Mouse (Mus musculus): ENCODE data around the gene Arhgap31. TPM values are rescaled to one million over a fixed set of nuclear protein-coding genes. Genes with fewer than 3 reads are reported as not detected.

Gene Arhgap31
- polyA plus RNA-seq (2016; fragmentation: Nextera tagmentation; extraction: Ambion mirVana): 14.3 and 16.5 TPM in 2 replicates

DNA sequence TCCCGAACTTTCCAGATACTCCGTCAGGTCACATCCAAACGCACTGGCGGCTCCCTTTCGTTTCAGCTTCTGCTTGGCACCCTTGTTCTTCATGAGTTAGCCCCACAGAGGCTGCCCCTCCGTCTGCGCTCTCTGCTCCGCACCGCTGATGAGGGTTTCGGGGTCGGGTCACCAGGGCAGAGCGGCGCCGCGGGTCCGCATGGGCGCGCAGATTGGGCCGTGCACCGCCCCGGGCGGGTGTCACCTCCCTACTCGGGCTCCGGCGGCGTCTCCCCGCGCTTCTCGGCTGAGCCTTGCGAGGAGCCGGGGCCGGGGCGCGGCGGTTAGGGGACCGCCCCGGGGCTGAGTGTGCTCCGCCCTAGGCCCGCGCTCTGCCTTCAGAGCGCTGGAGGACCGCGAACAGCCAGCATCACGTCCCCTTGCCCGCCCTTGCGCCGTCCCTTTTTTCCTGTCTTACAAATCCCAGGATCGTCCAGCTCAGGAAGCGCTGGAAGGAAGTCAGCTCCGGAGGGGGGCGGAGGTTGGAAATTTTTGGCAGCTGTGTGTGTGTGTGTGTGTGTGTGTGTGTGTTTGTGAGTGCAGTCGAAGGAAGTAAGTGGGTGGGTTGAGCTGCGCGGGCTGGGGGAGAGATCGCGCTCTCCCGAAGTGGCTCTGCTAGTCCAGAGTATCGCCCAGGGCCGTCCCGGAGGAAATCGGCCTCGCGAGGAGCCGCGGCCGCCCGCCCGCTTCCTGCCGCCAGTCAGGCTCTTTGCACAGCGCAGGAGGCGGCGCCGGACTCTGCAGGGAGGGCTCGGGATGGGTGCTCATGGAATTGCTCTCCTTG is at the start of gene Arhgap31:
Arhgap31 (minus strand) TSS at position 694 of the 823 bp plus-strand sequence.
- Histone ChIP-seq H3K4me3 (peak within 1 kb of the TSS; percentile 70), H3K4me1 (peaks cover 18% of the 10 kb centered on the region), H3K27me3 (no peaks in the 10 kb centered on the region), H3K9ac (peak within 1 kb of the TSS; percentile 78), H3K4me2 (replicated peaks) (peak within 1 kb of the TSS; percentile 73), H3K36me3 (no peaks in the 10 kb centered on the region), H3K9me3 (no peaks in the 10 kb centered on the region), H3K27ac (peak within 1 kb of the TSS; percentile 94)
- under 1% methylated on average over 74 of the region's 74 CpGs for WGBS
- peak; percentile 90 for ATAC-seq (ENCODE audit: insufficient number of reproducible peaks, insufficient read depth, low FRiP score, low TSS enrichment)

DNA sequence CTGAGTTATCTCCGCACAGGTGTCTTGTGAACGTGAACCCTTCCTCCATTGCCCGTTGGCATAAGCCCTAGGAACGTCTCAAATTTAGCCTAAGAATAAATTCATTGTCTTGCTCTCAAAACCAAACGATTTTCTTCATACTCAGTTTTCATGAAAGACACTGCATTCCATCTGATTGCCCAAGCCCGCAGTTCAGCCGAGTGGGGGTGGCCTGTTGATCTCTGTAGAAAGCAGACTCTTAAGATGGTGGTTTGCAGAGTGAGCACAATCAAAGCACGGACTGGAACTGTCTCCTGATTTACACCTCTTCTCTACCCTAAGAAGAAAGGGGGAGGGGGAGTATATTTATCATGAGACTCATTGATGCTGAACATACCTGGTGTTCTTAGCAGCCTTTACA is 49.3 kb upstream of the Arhgap31 start:
- H3K27me3 ChIP-seq: no peaks in the 10 kb centered on the region
- no peak overlapping the region for H3K4me3 ChIP-seq
- H3K4me2 ChIP-seq (replicated peaks): no peak overlapping the region
- no peaks in the 10 kb centered on the region for H3K9me3 ChIP-seq
- WGBS: 88% methylated on average over 8 of the region's 8 CpGs
- no peak overlapping the region for H3K27ac ChIP-seq
- no peak for ATAC-seq (ENCODE audit: insufficient number of reproducible peaks, insufficient read depth, low FRiP score, low TSS enrichment)
- H3K4me1 ChIP-seq: peaks cover 7% of the 10 kb centered on the region
- no peak overlapping the region for H3K9ac ChIP-seq
- H3K36me3 ChIP-seq: peaks cover 20% of the 10 kb centered on the region

DNA sequence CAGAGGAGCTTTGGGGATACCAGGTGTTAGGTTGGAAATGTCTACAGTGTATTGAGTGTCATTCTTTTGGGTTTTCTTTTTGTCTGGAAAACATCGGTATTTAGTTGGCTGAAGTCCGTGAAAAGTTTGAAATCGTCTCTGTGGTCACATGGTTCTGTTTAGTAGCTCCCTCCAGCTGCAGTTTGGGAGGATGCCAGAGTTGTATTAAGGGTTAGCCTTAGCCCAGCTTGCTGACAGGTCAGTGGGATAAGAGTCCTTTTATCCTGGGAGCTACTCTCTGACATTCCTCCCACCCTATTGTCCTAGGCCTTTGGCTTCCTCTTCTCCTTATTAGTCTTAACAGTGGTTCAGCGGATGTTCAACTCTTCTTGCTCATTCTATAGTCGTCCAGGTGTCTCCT is 48.9 kb upstream of the Arhgap31 start:
- H3K4me3 ChIP-seq: no peak overlapping the region
- no peaks in the 10 kb centered on the region for H3K27me3 ChIP-seq
- no peak overlapping the region for H3K27ac ChIP-seq
- peaks cover 7% of the 10 kb centered on the region for H3K4me1 ChIP-seq
- H3K36me3 ChIP-seq: peaks cover 16% of the 10 kb centered on the region
- WGBS: 73% methylated on average over 5 of the region's 5 CpGs
- H3K4me2 ChIP-seq (replicated peaks): no peak overlapping the region
- ATAC-seq (ENCODE audit: insufficient number of reproducible peaks, insufficient read depth, low FRiP score, low TSS enrichment): no peak
- H3K9ac ChIP-seq: no peak overlapping the region
- no peaks in the 10 kb centered on the region for H3K9me3 ChIP-seq

- no peak overlapping the region for H3K4me2 ChIP-seq (replicated peaks)
- 78% methylated on average over 6 of the region's 6 CpGs for WGBS
- H3K9me3 ChIP-seq: no peaks in the 10 kb centered on the region
- peaks cover 10% of the 10 kb centered on the region for H3K4me1 ChIP-seq
- no peaks in the 10 kb centered on the region for H3K27me3 ChIP-seq
- no peak for ATAC-seq (ENCODE audit: insufficient number of reproducible peaks, insufficient read depth, low FRiP score, low TSS enrichment)
- H3K27ac ChIP-seq: no peak overlapping the region
- no peak overlapping the region for H3K4me3 ChIP-seq
- H3K9ac ChIP-seq: no peak overlapping the region
- peaks cover 15% of the 10 kb centered on the region for H3K36me3 ChIP-seq
Measured at GRCm38 (mm10) chr16:38760834-38761375, 47.8 kb upstream of the Arhgap31 start.

DNA sequence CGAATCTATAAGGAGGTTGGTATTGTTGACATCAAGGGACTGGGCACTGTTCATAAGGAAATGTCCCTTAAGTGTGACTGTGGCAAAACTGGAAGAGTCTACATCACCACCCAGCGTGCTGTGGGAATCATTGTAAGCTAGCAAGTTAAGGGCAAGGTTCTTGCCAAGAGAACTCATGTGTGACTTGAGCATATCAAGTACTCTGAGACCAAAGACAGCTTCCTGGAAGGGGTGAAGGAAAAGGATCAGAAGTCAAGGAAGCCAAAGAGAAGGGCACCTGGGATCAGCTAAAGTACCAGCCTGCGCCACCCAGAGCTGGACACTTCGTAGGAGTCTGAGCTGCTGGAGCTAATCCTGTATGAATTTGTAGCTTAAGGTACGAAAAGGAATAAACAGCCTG is 47.2 kb upstream of the Arhgap31 start:
- peaks cover 15% of the 10 kb centered on the region for H3K36me3 ChIP-seq
- WGBS: 90% methylated on average over 5 of the region's 5 CpGs

GRCm38 (mm10) chr16:38758104-38758861 is 45.2 kb upstream of the Arhgap31 start:
- H3K9ac ChIP-seq: no peak overlapping the region
- H3K4me3 ChIP-seq: no peak overlapping the region
- ATAC-seq (ENCODE audit: insufficient number of reproducible peaks, insufficient read depth, low FRiP score, low TSS enrichment): no peak
- no peaks in the 10 kb centered on the region for H3K27me3 ChIP-seq
- H3K4me1 ChIP-seq: peaks cover 23% of the 10 kb centered on the region
- H3K27ac ChIP-seq: 0 out of 2 replicates have a peak overlapping the region, but pooled peaks have one; percentile 23
- peaks cover 15% of the 10 kb centered on the region for H3K36me3 ChIP-seq
- H3K4me2 ChIP-seq (replicated peaks): no peak overlapping the region
- WGBS: 75% methylated on average over 12 of the region's 12 CpGs
- no peaks in the 10 kb centered on the region for H3K9me3 ChIP-seq

More for the DNA sequence above, 47.2 kb upstream of the Arhgap31 start:
- Histone ChIP-seq H3K27ac (no peak overlapping the region), H3K4me2 (replicated peaks) (no peak overlapping the region), H3K27me3 (no peaks in the 10 kb centered on the region), H3K4me3 (no peak overlapping the region), H3K9me3 (no peaks in the 10 kb centered on the region), H3K9ac (no peak overlapping the region), H3K4me1 (peaks cover 14% of the 10 kb centered on the region)
- no peak for ATAC-seq (ENCODE audit: insufficient number of reproducible peaks, insufficient read depth, low FRiP score, low TSS enrichment)

DNA sequence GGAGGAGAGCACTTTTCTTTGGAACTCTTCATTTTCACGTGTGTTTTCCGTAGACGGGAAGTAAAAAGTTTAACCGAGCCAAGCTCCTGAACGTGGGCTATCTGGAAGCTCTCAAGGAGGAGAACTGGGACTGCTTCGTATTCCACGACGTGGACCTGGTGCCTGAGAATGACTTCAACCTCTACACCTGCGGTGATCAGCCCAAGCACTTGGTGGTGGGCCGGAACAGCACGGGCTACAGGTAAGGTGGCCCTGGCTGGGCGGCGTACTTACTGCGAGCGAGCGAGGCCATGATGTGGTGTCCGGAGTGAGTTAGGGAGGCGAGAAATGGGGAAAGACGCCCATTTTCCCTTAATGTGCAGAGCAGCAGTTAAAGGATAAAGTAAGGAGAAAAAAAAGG is 44.6 kb upstream of the Arhgap31 start:
- H3K9ac ChIP-seq: no peak overlapping the region
- ATAC-seq (ENCODE audit: insufficient number of reproducible peaks, insufficient read depth, low FRiP score, low TSS enrichment): no peak
- H3K9me3 ChIP-seq: no peaks in the 10 kb centered on the region
- no peak overlapping the region for H3K27ac ChIP-seq
- WGBS: 95% methylated on average over 19 of the region's 19 CpGs
- no peak overlapping the region for H3K4me3 ChIP-seq
- peaks cover 29% of the 10 kb centered on the region for H3K4me1 ChIP-seq
- peaks cover 15% of the 10 kb centered on the region for H3K36me3 ChIP-seq
- H3K27me3 ChIP-seq: no peaks in the 10 kb centered on the region
- no peak overlapping the region for H3K4me2 ChIP-seq (replicated peaks)

DNA sequence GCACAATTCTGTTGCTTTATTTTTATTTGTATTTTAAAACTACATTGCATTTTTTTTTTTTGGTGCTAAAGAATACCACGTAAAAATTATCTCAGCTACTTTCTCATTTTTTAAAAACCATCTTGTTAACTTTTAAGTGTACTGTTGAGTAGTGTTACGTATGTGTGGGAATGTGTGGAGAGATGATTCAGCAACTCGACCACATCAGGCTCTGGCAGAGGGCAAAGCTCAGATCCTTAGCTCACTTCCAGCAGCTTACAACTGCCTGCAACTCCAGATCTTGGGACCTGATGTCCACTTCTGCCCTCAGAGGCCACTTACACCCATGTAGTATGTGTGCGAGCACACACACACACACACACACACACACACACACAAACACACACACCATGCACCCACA is 43.5 kb upstream of the Arhgap31 start:
- 84% methylated on average over 4 of the region's 4 CpGs for WGBS
- Histone ChIP-seq H3K4me2 (replicated peaks) (no peak overlapping the region), H3K4me3 (no peak overlapping the region), H3K27me3 (no peaks in the 10 kb centered on the region), H3K9ac (no peak overlapping the region), H3K27ac (no peak overlapping the region; the same call in 1 of the 2 replicates), H3K36me3 (peaks cover 10% of the 10 kb centered on the region), H3K4me1 (peaks cover 30% of the 10 kb centered on the region), H3K9me3 (no peaks in the 10 kb centered on the region)
- no peak for ATAC-seq (ENCODE audit: insufficient number of reproducible peaks, insufficient read depth, low FRiP score, low TSS enrichment)

GRCm38 (mm10) chr16:38756177-38756503 is 43.1 kb upstream of the Arhgap31 start:
- Histone ChIP-seq H3K4me2 (replicated peaks) (no peak overlapping the region), H3K27me3 (no peaks in the 10 kb centered on the region), H3K36me3 (peaks cover 10% of the 10 kb centered on the region), H3K27ac (peak overlapping the region; percentile 58; the same call in 1 of the 2 replicates), H3K9ac (no peak overlapping the region), H3K9me3 (no peaks in the 10 kb centered on the region), H3K4me3 (no peak overlapping the region), H3K4me1 (peaks cover 30% of the 10 kb centered on the region)
- 31% methylated on average over 5 of the region's 5 CpGs for WGBS
- no peak for ATAC-seq (ENCODE audit: insufficient number of reproducible peaks, insufficient read depth, low FRiP score, low TSS enrichment)

- H3K4me3 ChIP-seq: no peak overlapping the region
- no peak overlapping the region for H3K4me2 ChIP-seq (replicated peaks)
- H3K9me3 ChIP-seq: no peaks in the 10 kb centered on the region
- WGBS: 41% methylated on average over 7 of the region's 7 CpGs
- H3K27me3 ChIP-seq: no peaks in the 10 kb centered on the region
- ATAC-seq (ENCODE audit: insufficient number of reproducible peaks, insufficient read depth, low FRiP score, low TSS enrichment): no peak
- H3K36me3 ChIP-seq: peaks cover 10% of the 10 kb centered on the region
- peaks cover 30% of the 10 kb centered on the region for H3K4me1 ChIP-seq
- no peak overlapping the region for H3K9ac ChIP-seq
- 0 out of 2 replicates have a peak overlapping the region, but pooled peaks have one; percentile 47 for H3K27ac ChIP-seq
Measured at GRCm38 (mm10) chr16:38755452-38756176, 42.5 kb upstream of the Arhgap31 start.

DNA sequence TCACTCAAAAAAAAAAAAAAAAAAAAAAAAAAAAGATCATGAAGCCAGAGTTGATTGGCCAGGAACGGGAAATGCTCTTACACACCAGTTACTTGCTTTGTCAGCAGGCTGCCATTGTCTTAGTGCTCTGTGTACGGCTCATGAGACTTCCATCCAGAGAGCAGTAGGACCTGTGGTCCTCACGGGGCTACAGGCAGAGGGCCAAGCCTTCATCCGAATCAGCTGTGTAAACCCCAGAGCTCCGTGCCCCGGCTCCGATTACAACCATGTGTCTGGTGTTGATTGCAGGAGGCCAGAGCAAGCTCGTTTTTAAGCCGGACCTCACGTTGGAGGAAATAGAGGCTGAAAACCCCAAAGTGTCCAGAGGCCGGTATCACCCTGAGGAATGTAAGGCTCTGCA is 40.6 kb upstream of the Arhgap31 start:
- no peaks in the 10 kb centered on the region for H3K9me3 ChIP-seq
- no peak overlapping the region for H3K9ac ChIP-seq
- no peaks in the 10 kb centered on the region for H3K27me3 ChIP-seq
- peak; percentile 75 for ATAC-seq (ENCODE audit: insufficient number of reproducible peaks, insufficient read depth, low FRiP score, low TSS enrichment)
- H3K4me1 ChIP-seq: peaks cover 28% of the 10 kb centered on the region
- H3K4me2 ChIP-seq (replicated peaks): no peak overlapping the region
- H3K27ac ChIP-seq: peak overlapping the region; percentile 50; the same call in 1 of the 2 replicates
- WGBS: 21% methylated on average over 11 of the region's 11 CpGs
- H3K4me3 ChIP-seq: no peak overlapping the region
- peaks cover 5% of the 10 kb centered on the region; the same call in 1 of the 2 replicates for H3K36me3 ChIP-seq
